Mouse (Mus musculus): ENCODE results near the gene Dlgap5. TPM values are rescaled to one million over a fixed set of nuclear protein-coding genes. Genes with fewer than 3 reads are reported as not detected.

The Dlgap5 gene
- total RNA-seq, 2 experiments from 2014 or later: 0.37 to 0.62 TPM

- peak; percentile 14 to 20 for DNase-seq
These were observed 22.7 kb downstream of the Dlgap5 start for GRCm38 (mm10) chr14:47395462-47396026.

GRCm38 (mm10) chr14:47395007-47395406 lies 23.2 kb downstream of the Dlgap5 start:
- DNase-seq: no peak

DNA sequence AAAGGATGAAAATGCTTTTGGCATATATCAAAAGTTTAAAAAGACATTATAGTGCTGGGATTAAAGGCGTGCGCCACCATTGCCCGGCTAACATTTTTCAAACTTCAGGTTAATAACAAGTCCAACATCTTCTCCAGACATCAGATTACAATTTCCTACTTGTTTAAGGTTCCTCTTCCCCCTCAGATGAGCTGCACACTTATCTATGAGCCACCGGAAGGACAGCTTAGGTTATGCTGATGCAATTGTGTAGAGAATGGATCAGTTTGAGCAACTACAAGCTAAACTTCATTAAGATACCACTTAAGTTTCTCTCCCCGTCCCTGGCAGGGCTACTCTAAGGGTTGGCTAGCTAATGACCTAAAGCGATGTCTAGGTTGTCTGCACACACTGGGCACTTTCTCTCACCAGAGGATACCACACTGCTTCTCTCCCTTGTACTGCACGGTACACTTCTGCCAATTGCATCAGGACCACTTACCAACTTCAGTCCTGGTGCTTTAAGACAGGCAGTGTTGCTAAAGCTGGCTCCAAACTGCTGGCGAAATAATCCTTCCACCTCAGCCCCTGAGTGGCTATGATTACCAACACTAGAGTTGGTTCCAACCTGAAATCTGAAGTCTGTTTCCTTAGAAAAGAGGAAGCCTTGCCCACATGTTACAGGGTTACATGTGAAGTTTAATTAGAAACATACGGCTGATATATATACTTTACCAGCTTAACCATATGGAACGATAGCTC lies 24.7 kb downstream of the Dlgap5 start:
- no peak for DNase-seq

GRCm38 (mm10) chr14:47386125-47386524 lies 32.1 kb downstream of the Dlgap5 start:
- DNase-seq: no peak

GRCm38 (mm10) chr14:47384653-47385052 lies 33.6 kb downstream of the Dlgap5 start:
- DNase-seq: no peak

DNA sequence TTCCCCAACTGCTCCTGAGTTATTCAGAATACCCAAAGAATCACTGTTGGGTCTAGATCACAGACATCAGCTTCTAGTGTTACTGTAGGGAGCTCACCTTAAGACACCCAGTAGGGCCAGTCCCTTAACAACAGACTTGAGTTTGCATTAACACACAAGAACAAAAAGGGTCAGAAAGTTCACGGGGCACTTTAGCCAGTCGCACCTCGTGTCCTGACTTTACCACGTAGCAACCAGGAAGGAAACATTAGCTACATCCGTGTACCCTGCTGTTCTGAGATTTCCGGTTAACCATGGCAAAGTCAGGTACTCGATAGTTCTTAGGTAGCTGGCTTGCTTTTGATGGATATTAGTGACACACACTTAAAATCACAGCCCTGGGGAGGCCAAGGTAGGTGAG lies 34.3 kb downstream of the Dlgap5 start:
- no peak for DNase-seq

- no peak for DNase-seq
These were observed 39.9 kb downstream of the Dlgap5 start for GRCm38 (mm10) chr14:47378336-47378735.

DNA sequence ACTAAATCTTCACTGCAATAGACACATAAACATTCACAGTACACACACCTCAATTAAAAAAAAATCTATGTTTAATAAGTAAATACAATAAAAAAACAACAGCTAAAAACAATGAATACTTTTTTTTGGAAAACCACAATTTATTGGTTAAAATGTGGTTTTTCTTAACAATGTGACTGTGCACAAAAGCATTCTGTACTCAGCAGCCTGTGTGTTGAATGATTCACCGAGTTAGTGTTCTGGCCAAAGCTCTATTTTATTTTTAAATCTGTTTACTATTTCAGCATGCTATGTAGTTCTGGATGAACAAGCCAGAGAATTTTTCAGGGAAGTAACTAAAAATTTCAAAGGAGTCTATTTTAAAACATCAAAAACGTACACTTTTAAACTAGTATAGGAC lies 41.7 kb downstream of the Dlgap5 start:
- DNase-seq: no peak

- DNase-seq: peak; percentile 52 to 62
These were observed 44.2 kb downstream of the Dlgap5 start for GRCm38 (mm10) chr14:47373728-47374678.

DNA sequence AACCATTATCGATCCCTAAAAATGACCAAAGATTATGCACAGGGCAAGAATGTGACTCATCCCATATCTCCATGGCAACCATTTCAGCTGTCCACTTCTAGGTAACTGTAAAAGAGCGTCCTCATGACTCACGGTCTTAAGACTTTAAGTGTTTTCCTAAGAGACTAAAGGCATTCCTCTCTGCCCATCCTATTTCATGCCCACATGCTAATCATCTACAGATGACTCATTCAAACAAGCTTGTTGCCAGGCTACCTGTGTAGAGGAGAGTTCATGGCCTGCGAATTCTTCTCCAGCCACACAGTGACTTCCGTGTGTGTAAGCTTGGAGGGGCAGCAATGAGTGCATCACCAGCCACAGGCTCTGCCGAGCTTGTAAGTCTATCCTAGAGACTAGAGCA lies 46.5 kb downstream of the Dlgap5 start:
- no peak for DNase-seq

- DNase-seq: no peak
These were observed 47.4 kb downstream of the Dlgap5 start for GRCm38 (mm10) chr14:47370790-47371189.

DNA sequence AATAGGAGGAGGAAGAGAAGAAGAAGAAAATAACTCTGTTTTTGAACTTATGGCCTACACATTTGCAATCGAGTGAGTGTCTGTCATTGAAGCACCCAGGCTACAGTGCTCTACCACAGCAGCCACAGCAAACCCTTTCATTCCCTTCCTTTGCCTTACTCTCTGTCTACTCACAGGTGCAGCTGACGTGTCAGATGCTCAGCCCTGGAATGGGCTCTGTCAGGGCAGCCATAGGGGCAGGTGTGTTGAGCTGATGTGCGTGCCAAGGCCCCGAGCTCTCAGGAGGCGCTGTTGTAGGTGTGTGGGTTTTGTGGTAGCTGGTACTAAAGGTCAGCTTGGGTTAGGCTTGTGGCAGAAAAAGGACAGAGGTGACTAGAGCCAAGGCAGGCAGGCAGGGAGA lies 48.5 kb downstream of the Dlgap5 start:
- DNase-seq: no peak

- DNase-seq: no peak
These were observed 50.7 kb downstream of the Dlgap5 start, which contains the start of gene Lgals3 for GRCm38 (mm10) chr14:47367461-47367860. TSS of gene Lgals3 (plus strand) at chr14:47367751.

DNA sequence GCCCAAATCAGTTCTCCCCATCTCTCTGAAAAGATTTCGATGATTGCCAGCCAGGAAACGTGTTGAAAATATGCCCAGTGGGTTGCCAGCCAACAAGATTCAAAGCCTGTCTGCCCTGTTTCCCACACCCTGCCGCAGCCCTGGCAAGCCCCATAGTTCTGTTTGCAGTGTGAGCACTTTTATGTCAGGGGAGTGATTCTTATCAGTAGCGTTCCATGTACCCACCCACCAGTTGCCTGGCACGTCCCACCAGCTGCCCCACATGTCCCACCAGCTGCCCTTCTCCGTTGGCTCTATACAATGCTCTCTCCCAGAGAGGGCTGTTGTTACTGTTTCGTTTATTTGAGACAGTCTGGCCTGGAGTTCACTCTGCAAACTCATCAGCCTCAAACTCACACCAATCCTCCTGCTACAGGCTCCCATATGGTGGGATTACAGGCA lies 51.3 kb downstream of the Dlgap5 start:
- DNase-seq: no peak

DNA sequence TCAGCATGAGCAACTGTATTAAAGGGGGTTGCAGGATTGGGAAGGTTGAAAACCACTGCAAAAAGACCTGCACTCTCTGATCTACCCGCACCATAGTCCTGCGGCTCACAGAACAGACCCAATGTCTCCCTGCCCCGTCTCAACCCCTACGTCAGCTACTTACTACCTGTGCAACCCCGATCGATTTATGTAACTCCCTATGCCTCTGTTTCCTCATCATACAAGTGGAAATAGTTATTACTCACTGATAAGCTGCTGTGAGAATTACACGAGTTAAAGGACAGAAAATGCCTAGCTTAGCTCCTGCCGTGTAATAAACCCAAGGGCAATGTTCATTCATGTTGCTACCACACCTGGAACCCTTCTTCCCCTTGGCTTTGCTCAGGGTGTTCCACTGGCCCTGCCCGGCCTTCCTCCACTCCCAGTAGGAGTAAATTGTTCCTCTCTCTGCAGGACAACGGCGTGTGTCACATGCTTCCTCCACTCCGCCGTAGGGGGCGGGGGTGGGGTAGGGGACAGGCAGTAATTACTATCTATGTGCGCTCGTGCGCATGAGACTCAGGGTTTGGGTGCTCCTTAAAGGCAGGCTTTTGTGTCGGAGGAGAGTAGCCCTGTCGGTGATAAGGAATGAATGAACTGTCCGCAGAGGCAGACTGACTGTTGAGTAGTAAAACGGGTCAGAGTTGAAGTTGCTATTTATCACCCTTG lies 53.3 kb downstream of the Dlgap5 start:
- peak in 1 of 2 experiments; percentile 29 for DNase-seq

DNA sequence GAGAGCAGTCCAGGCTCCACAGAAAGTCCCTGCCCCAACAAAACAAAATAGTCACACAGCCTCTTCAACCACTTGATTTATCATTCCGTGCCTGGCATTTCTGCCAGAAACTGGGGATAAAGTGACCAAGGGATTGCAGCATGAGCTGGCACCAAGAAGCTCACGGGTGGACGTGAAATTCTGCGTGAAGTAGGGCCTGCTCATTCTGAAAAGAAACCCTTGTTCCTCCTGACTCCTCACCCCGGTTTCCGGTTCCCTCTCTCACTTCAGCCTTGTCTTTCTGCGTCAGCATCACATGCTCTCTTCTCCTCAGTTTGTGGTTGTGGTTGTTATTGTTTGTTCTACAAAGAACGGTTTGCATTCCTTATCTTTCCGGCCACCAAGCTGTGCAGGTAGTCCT lies 56.3 kb downstream of the Dlgap5 start:
- DNase-seq: peak in 1 of 2 experiments; percentile 33

- DNase-seq: no peak
These were observed 56.8 kb downstream of the Dlgap5 start for GRCm38 (mm10) chr14:47361418-47361817.

DNA sequence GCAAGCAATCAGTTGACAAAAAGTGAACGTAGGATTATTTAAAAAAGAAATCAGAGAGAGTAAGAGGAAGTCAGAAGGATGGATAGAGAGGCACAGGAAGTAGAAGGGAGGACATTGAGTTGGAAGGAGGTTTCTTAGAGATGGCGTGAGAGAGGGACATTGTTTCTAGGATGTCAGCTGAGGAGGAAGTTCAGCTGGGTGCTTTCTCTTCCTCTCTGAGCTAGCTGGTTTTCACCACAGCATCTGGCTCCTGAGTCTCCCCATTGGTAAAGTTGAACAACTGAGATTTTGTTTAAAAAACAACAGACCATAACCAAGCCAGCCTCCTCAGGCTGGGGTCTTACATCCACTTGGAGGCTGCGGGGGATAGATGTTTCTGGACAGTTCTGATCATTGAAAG lies 58.6 kb downstream of the Dlgap5 start:
- DNase-seq: peak in 1 of 2 experiments; percentile 12

GRCm38 (mm10) chr14:47356622-47357021 lies 61.6 kb downstream of the Dlgap5 start:
- DNase-seq: no peak

DNA sequence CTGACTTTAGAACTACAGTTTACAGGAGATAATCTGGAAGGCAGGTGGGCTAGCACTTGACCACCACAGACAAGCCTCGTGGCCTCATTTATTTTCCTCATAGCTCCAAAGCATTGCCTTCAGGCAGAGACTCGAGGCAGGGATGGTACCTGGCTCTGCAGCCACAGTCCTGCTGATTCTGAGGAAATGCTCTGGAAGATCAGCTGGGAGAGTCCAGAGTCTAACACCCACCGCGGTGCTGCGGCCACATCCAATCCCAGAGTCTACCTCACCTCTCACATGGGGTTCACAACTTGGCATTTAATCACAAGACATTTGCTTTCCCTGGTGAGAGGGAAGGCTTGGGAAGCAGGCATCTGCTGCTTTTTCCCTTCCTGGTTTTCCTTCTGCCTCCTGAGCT lies 63.3 kb downstream of the Dlgap5 start:
- DNase-seq: no peak

DNA sequence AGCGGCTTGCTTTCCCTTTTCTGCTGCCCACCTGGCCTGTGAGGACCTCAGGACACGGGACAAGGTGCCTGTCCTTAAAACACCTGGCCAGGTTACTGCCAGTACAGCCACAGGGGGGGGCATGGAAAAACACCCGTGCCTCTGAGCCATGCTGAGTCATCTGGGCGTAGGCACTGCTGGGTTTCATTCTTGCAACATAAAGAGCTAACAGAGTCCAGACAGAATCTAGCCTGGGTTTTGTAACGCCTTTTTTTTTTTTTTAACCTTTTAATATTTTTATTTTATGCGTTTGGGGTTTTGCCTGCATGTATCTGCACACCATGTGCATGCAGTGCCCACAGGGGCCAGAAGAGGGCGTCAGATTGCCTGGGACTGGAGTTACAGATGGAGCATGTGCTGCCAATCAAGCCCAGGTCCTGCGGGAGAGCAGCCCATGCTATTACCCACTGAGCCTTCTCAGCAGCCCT lies 64.1 kb downstream of the Dlgap5 start:
- peak in 1 of 2 experiments; percentile 33 for DNase-seq

GRCm38 (mm10) chr14:47353240-47353639 lies 65.0 kb downstream of the Dlgap5 start:
- no peak for DNase-seq
